Mouse (Mus musculus) forebrain, embryonic 11.5 days (tissue): ENCODE results near the gene Fkbp9. TPM values are rescaled to one million over a fixed set of nuclear protein-coding genes. Genes with fewer than 3 reads are reported as not detected.

Source experiments
- polyA plus RNA-seq: library from polyadenylated mRNA; unstranded; fragments of >200 nt; fragmentation: Nextera tagmentation; extraction: Ambion mirVana; gene quantifications from 2 replicates; pipeline ENCODE4 v1.2.1, GENCODE M21; 2014

Fkbp9 gene
- polyA plus RNA-seq, 1 experiment from 2014 or later: 56.7 TPM

Other genes with a start within 250 kb of the Fkbp9 start
- gene Lsm5, start 127.3 kb upstream of the Fkbp9 start, polyA plus RNA-seq: 194 and 245 TPM in 2 replicates
- 29.6 and 32.2 TPM in 2 replicates for gene Avl9, start 117.2 kb upstream of the Fkbp9 start, polyA plus RNA-seq
- 40.1 and 40.6 TPM in 2 replicates for gene Kbtbd2, start 34.2 kb upstream of the Fkbp9 start, polyA plus RNA-seq
- gene Nt5c3, start 91.9 kb downstream of the Fkbp9 start, polyA plus RNA-seq: 67.2 and 75.4 TPM in 2 replicates
- 0.27 and 0.68 TPM in 2 replicates for gene Vmn1r4, start 92.0 kb downstream of the Fkbp9 start, polyA plus RNA-seq
- not detected in 2 replicates for gene Vmn1r5, start 138.2 kb downstream of the Fkbp9 start, polyA plus RNA-seq
- not detected in 2 replicates for gene Vmn1r6, start 165.2 kb downstream of the Fkbp9 start, polyA plus RNA-seq
- not detected in 2 replicates for gene Vmn1r7, start 193.3 kb downstream of the Fkbp9 start, polyA plus RNA-seq
- gene Vmn1r8, start 200.2 kb downstream of the Fkbp9 start, polyA plus RNA-seq: not detected in 2 replicates
- not detected in 2 replicates for gene Vmn1r9, start 234.7 kb downstream of the Fkbp9 start, polyA plus RNA-seq